Mouse (Mus musculus): ENCODE measurements at regions not wholly inside any gene's neighbourhood (a gene's known extent, or its start where the extent isn't known, plus 50 kb on each side); places are given as distances from the start of the nearest gene placed in this dataset.

- Histone ChIP-seq H3K9me3 (ENCODE audit: control insufficient read depth, low read length) (no peaks in the 10 kb centered on the region), H3K4me1 (ENCODE audit: control insufficient read depth, insufficient read depth, low read length) (peaks cover 23% of the 10 kb centered on the region)
These were observed 233.8 kb upstream of the Zmiz1 start for GRCm38 (mm10) chr14:25225214-25225613.

DNA sequence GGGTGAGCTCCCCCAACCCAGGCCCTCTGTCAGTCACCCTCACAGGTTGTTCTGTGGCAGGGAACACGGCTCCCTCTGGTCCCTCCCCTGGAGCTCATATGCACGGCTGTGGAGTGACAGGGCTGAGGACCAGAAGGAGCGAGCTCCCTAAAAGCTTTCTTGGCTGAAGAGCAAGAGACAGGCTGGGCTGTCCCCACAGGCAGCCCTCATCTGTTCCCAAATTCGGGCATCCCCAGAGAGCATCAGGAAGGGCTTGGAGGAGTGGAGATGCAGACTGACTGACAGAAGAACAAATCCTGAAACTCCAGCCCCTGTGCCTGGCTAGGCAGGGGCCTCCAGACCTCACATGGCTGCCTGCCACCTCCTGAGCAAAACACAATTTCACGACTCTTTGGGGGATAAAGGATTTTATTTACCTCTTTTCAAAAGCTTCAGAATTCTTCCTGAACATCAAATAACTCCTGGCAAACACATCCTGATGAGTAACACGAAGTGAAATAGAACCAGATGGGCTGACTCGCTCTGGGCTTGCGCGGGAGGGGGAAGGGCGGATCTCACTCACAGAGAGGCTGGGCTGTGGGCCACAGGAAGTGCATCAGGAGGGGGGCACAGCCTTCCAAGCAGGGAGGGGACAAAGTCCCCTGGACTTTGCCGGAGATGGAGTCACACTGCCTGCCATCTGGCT is 232.7 kb upstream of the Zmiz1 start:
- WGBS: 14% methylated on average over 11 of the region's 11 CpGs
- H3K27ac ChIP-seq (ENCODE audit: low read depth, low read length): peak overlapping the region; percentile 28
- H3K9me3 ChIP-seq (ENCODE audit: control insufficient read depth, low read length): no peaks in the 10 kb centered on the region
- H3K27me3 ChIP-seq (ENCODE audit: control insufficient read depth, insufficient read depth, low read length): no peaks in the 10 kb centered on the region
- peaks cover 23% of the 10 kb centered on the region for H3K4me1 ChIP-seq (ENCODE audit: control insufficient read depth, insufficient read depth, low read length)
- no peak overlapping the region for H3K9ac ChIP-seq (ENCODE audit: low read length)
- no peaks in the 10 kb centered on the region for H3K36me3 ChIP-seq (ENCODE audit: control insufficient read depth, insufficient read depth, low read length)
- ATAC-seq (ENCODE audit: insufficient read depth, low FRiP score, low TSS enrichment): peak; percentile 65
- no peak overlapping the region; the same call in 1 of the 2 replicates for H3K4me2 ChIP-seq (ENCODE audit: low read depth)
- no peak overlapping the region for H3K4me3 ChIP-seq (ENCODE audit: low read depth, low read length)
- DNase-seq (ENCODE audit: low spot score): peak; percentile 73

More at GRCm38 (mm10) chr14:25225214-25225613, 233.8 kb upstream of the Zmiz1 start:
- ATAC-seq (ENCODE audit: insufficient read depth, low FRiP score, low TSS enrichment) (no peak), DNase-seq (ENCODE audit: low spot score) (no peak)
- WGBS: 43% methylated on average over 3 of the region's 3 CpGs
- Histone ChIP-seq H3K9ac (ENCODE audit: low read length) (no peak overlapping the region), H3K4me2 (ENCODE audit: low read depth) (no peak overlapping the region), H3K4me3 (ENCODE audit: low read depth, low read length) (no peak overlapping the region), H3K27me3 (ENCODE audit: control insufficient read depth, insufficient read depth, low read length) (no peaks in the 10 kb centered on the region), H3K27ac (ENCODE audit: low read depth, low read length) (no peak overlapping the region), H3K36me3 (ENCODE audit: control insufficient read depth, insufficient read depth, low read length) (no peaks in the 10 kb centered on the region)

DNA sequence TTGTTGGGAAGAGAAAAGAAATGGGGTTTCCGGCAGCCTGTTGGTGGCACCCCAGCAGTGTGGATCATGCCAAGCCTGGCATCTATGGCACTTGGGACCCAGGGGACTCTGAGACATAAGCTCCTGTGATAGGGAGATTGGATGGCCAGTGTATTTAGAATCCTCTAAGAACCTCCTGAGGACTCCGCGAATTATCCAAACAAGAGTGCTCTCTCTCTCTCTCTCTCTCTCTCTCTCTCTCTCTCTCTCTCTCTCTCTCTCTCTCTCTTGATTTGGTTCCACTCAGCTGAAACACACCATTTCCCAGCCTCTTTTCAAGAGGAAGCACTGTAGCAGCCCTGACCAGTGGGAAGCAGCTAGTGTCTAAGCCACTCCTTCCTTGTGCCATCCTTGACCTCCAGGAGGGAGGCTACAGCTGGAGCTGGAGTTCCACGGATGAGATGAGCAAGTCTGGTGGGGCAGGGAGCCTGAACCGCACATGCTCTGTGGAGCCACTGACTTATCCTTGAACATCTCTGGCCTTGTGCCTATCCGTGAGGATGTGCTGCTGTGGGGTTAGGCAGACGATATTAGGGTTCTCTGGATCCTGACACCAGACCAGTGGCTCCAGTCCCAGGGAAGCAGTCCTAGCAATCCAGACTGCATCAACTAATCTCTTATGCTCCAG is 232.0 kb upstream of the Zmiz1 start:
- no peaks in the 10 kb centered on the region for H3K36me3 ChIP-seq (ENCODE audit: control insufficient read depth, insufficient read depth, low read length)
- ATAC-seq (ENCODE audit: insufficient read depth, low FRiP score, low TSS enrichment) (no peak), DNase-seq (ENCODE audit: low spot score) (peak; percentile 30)
- peak overlapping the region; percentile 21; the same call in 1 of the 2 replicates for H3K27ac ChIP-seq (ENCODE audit: low read depth, low read length)
- no peaks in the 10 kb centered on the region for H3K9me3 ChIP-seq (ENCODE audit: control insufficient read depth, low read length)
- H3K4me1 ChIP-seq (ENCODE audit: control insufficient read depth, insufficient read depth, low read length): peaks cover 23% of the 10 kb centered on the region
- H3K27me3 ChIP-seq (ENCODE audit: control insufficient read depth, insufficient read depth, low read length): no peaks in the 10 kb centered on the region
- H3K9ac ChIP-seq (ENCODE audit: low read length): no peak overlapping the region
- H3K4me2 ChIP-seq (ENCODE audit: low read depth): no peak overlapping the region; the same call in 1 of the 2 replicates
- WGBS: 53% methylated on average over 7 of the region's 7 CpGs
- no peak overlapping the region for H3K4me3 ChIP-seq (ENCODE audit: low read depth, low read length)

- peaks cover 22% of the 10 kb centered on the region for H3K4me1 ChIP-seq (ENCODE audit: control insufficient read depth, insufficient read depth, low read length)
These were observed 230.5 kb upstream of the Zmiz1 start for GRCm38 (mm10) chr14:25228321-25229047.

GRCm38 (mm10) chr14:25229569-25229968 is 229.4 kb upstream of the Zmiz1 start:
- Histone ChIP-seq H3K9me3 (ENCODE audit: control insufficient read depth, low read length) (no peaks in the 10 kb centered on the region), H3K4me2 (ENCODE audit: low read depth) (no peak overlapping the region), H3K27ac (ENCODE audit: low read depth, low read length) (no peak overlapping the region), H3K27me3 (ENCODE audit: control insufficient read depth, insufficient read depth, low read length) (no peaks in the 10 kb centered on the region), H3K9ac (ENCODE audit: low read length) (no peak overlapping the region), H3K4me3 (ENCODE audit: low read depth, low read length) (no peak overlapping the region), H3K36me3 (ENCODE audit: control insufficient read depth, insufficient read depth, low read length) (no peaks in the 10 kb centered on the region), H3K4me1 (ENCODE audit: control insufficient read depth, insufficient read depth, low read length) (peaks cover 22% of the 10 kb centered on the region)
- ATAC-seq (ENCODE audit: insufficient read depth, low FRiP score, low TSS enrichment) (no peak), DNase-seq (ENCODE audit: low spot score) (no peak)
- 33% methylated on average over 6 of the region's 6 CpGs for WGBS

More at GRCm38 (mm10) chr14:25228321-25229047, 230.5 kb upstream of the Zmiz1 start:
- 78% methylated on average over 13 of the region's 13 CpGs for WGBS
- Histone ChIP-seq H3K4me2 (ENCODE audit: low read depth) (no peak overlapping the region), H3K4me3 (ENCODE audit: low read depth, low read length) (no peak overlapping the region), H3K9me3 (ENCODE audit: control insufficient read depth, low read length) (no peaks in the 10 kb centered on the region), H3K27me3 (ENCODE audit: control insufficient read depth, insufficient read depth, low read length) (no peaks in the 10 kb centered on the region), H3K9ac (ENCODE audit: low read length) (no peak overlapping the region), H3K27ac (ENCODE audit: low read depth, low read length) (no peak overlapping the region), H3K36me3 (ENCODE audit: control insufficient read depth, insufficient read depth, low read length) (no peaks in the 10 kb centered on the region)
- ATAC-seq (ENCODE audit: insufficient read depth, low FRiP score, low TSS enrichment) (no peak), DNase-seq (ENCODE audit: low spot score) (no peak)

DNA sequence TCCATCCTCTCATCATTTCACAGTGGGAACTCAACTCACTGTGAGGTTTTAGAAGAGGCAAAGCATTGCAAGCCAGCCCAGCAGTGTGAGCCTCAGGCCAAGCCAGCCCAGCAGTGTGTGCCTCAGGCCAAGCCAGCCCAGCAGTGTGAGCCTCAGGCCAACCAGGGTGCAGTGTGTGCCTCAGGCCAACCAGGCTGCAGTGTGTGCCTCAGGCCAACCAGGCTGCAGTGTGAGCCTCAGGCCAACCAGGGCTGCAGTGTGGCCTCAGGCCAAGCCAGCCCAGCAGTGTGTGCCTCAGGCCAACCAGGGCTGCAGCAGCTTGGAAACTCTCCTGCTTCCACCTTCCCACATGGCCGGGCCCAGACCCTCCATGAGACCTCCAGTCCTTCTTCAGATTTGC is 227.1 kb upstream of the Zmiz1 start:
- Histone ChIP-seq H3K4me2 (ENCODE audit: low read depth) (no peak overlapping the region), H3K4me3 (ENCODE audit: low read depth, low read length) (no peak overlapping the region), H3K27me3 (ENCODE audit: control insufficient read depth, insufficient read depth, low read length) (no peaks in the 10 kb centered on the region), H3K9me3 (ENCODE audit: control insufficient read depth, low read length) (no peaks in the 10 kb centered on the region), H3K36me3 (ENCODE audit: control insufficient read depth, insufficient read depth, low read length) (no peaks in the 10 kb centered on the region), H3K4me1 (ENCODE audit: control insufficient read depth, insufficient read depth, low read length) (peaks cover 11% of the 10 kb centered on the region), H3K9ac (ENCODE audit: low read length) (no peak overlapping the region), H3K27ac (ENCODE audit: low read depth, low read length) (no peak overlapping the region)
- 44% methylated on average over 1 of the region's 1 CpGs for WGBS
- no peak for DNase-seq (ENCODE audit: low spot score)
- ATAC-seq (ENCODE audit: insufficient read depth, low FRiP score, low TSS enrichment): no peak

DNA sequence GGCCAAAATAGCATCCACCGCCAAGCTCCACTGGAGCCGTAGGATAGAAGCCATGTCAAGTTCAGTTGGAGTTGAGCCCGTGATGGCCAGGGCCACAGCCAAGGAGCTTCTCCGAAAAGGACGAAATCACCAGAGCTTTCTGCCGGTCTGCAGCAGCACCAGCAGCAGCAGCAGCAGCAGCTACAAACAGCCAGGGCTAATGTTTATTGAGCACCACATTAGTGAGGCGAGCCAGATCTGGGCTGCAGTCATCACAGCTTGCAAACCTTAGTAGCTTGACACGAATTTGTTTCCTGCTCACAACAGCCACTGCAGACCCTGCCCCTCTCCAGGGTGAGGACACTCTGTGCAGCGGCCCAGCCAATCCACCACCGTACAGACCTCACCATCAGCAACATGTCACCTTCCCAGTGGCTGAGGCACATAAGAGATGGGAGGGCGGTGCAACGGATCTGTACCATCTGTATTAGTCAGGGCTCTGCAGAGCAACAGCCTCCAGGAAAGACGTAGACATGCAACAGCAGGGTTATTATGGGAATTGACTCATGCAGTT is 222.5 kb upstream of the Zmiz1 start:
- no peak for DNase-seq (ENCODE audit: low spot score)
- WGBS: 85% methylated on average over 13 of the region's 13 CpGs

GRCm38 (mm10) chr14:25239335-25239960 is 219.5 kb upstream of the Zmiz1 start:
- WGBS: 70% methylated on average over 3 of the region's 3 CpGs
- H3K27ac ChIP-seq (ENCODE audit: low read depth, low read length): no peak overlapping the region
- H3K27me3 ChIP-seq (ENCODE audit: control insufficient read depth, insufficient read depth, low read length): no peaks in the 10 kb centered on the region
- H3K4me3 ChIP-seq (ENCODE audit: low read depth, low read length): no peak overlapping the region
- H3K4me1 ChIP-seq (ENCODE audit: control insufficient read depth, insufficient read depth, low read length): 0 out of 2 replicates have a peak, but pooled peaks cover 3% of the 10 kb centered on the region
- no peak overlapping the region for H3K4me2 ChIP-seq (ENCODE audit: low read depth)
- no peaks in the 10 kb centered on the region for H3K9me3 ChIP-seq (ENCODE audit: control insufficient read depth, low read length)
- ATAC-seq (ENCODE audit: insufficient read depth, low FRiP score, low TSS enrichment) (no peak), DNase-seq (ENCODE audit: low spot score) (no peak)
- H3K36me3 ChIP-seq (ENCODE audit: control insufficient read depth, insufficient read depth, low read length): no peaks in the 10 kb centered on the region
- H3K9ac ChIP-seq (ENCODE audit: low read length): no peak overlapping the region

More for the DNA sequence above, 222.5 kb upstream of the Zmiz1 start:
- no peak overlapping the region for H3K4me2 ChIP-seq (ENCODE audit: low read depth)
- ATAC-seq (ENCODE audit: insufficient read depth, low FRiP score, low TSS enrichment): no peak
- H3K4me1 ChIP-seq (ENCODE audit: control insufficient read depth, insufficient read depth, low read length): 0 out of 2 replicates have a peak, but pooled peaks cover 5% of the 10 kb centered on the region
- H3K27me3 ChIP-seq (ENCODE audit: control insufficient read depth, insufficient read depth, low read length): no peaks in the 10 kb centered on the region
- H3K9me3 ChIP-seq (ENCODE audit: control insufficient read depth, low read length): no peaks in the 10 kb centered on the region
- no peak overlapping the region for H3K27ac ChIP-seq (ENCODE audit: low read depth, low read length)
- no peak overlapping the region for H3K9ac ChIP-seq (ENCODE audit: low read length)
- no peaks in the 10 kb centered on the region for H3K36me3 ChIP-seq (ENCODE audit: control insufficient read depth, insufficient read depth, low read length)
- H3K4me3 ChIP-seq (ENCODE audit: low read depth, low read length): no peak overlapping the region

All from neural tube, embryonic 11.5 days (tissue).